Mouse (Mus musculus) embryonic facial prominence, embryonic 11.5 days (tissue): ENCODE data around the gene Stard13. TPM values are rescaled to one million over a fixed set of nuclear protein-coding genes. Genes with fewer than 3 reads are reported as not detected.

Experiments used
- ATAC-seq: fragments of 200-750 bp; cut with Nextera tagmentation; replicated peaks from 2 replicates; pipeline ENCODE4 v1.8.0; 2017; ENCODE audit warnings: low read depth; ENCODE audit not compliant: insufficient number of reproducible peaks, low FRiP score, low TSS enrichment
- DNase-seq: peaks from one replicate; pipeline ENCODE4 v3.0.0-alpha.2; 2015; ENCODE audit warnings: low spot score
- H3K27ac ChIP-seq: fragments of 300-500 bp; sonication (generic); replicated peaks from 2 replicates; pipeline ENCODE4 v1.5.1; 2014; ENCODE audit warnings: mild to moderate bottlenecking, low read depth, low read length, control low read depth
- H3K27me3 ChIP-seq: fragments of 300-500 bp; sonication (generic); 2 replicates; pipeline ENCODE4 v1.6.1; 2014; ENCODE audit warnings: mild to moderate bottlenecking, low read length, moderate library complexity, mixed read lengths; ENCODE audit not compliant: control insufficient read depth, insufficient read depth
- H3K36me3 ChIP-seq: fragments of 300-500 bp; sonication (generic); replicated peaks from 2 replicates; pipeline ENCODE4 v1.6.1; 2014; ENCODE audit warnings: low read depth, mild to moderate bottlenecking, low read length, moderate library complexity, mixed read lengths; ENCODE audit not compliant: control insufficient read depth, insufficient read depth
- H3K4me1 ChIP-seq: fragments of 300-500 bp; sonication (generic); 2 replicates; pipeline ENCODE4 v1.6.1; 2014; ENCODE audit warnings: low read length, mixed read lengths; ENCODE audit not compliant: control insufficient read depth, insufficient read depth
- H3K4me2 ChIP-seq: fragments of 300-500 bp; sonication (generic); 2 replicates; pipeline ENCODE4 v1.6.1; 2014; ENCODE audit warnings: low read depth, mild to moderate bottlenecking, control low read depth, low read length, moderate library complexity
- H3K4me3 ChIP-seq: fragments of 300-500 bp; sonication (generic); 2 replicates; pipeline ENCODE4 v1.5.1; 2014; ENCODE audit warnings: low read depth, low read length, control low read depth
- H3K9ac ChIP-seq: fragments of 300-500 bp; sonication (generic); replicated peaks from 2 replicates; pipeline ENCODE4 v1.6.1; 2014; ENCODE audit warnings: mild to moderate bottlenecking, control low read depth, low read length
- H3K9me3 ChIP-seq: fragments of 300-500 bp; sonication (generic); replicated peaks from 2 replicates; pipeline ENCODE4 v1.6.1; 2016; ENCODE audit warnings: mild to moderate bottlenecking, low read length, inconsistent platforms, mixed read lengths; ENCODE audit not compliant: control insufficient read depth
- WGBS: fragments of 180-500 bp; shearing (Covaris S2); extraction: QIAGEN DNeasy Blood & Tissue Kit; methylation state at CpG from one replicate; pipeline ENCODE4 v1.1.7; 2014; 5-methylcytosine and 5-hydroxymethylcytosine counted together
- polyA plus RNA-seq: library from polyadenylated mRNA; unstranded; fragments of >200 nt; fragmentation: Nextera tagmentation; extraction: Ambion mirVana; gene quantifications from 2 replicates; pipeline ENCODE4 v1.2.1, GENCODE M21; 2014

Stard13 gene
- polyA plus RNA-seq, 1 experiment from 2014 or later: 3.4 TPM

GRCm38 (mm10) chr5:151133744-151134143 is 99.9 kb downstream of the Stard13 start:
- H3K27me3 ChIP-seq: no peaks in the 10 kb centered on the region
- H3K4me2 ChIP-seq: no peak overlapping the region
- H3K27ac ChIP-seq: no peak overlapping the region
- ATAC-seq: no peak
- no peak for DNase-seq
- H3K4me1 ChIP-seq: no peaks in the 10 kb centered on the region
- no peaks in the 10 kb centered on the region for H3K9me3 ChIP-seq
- no peaks in the 10 kb centered on the region for H3K36me3 ChIP-seq
- WGBS: 88% methylated on average over 14 of the region's 14 CpGs
- no peak overlapping the region for H3K9ac ChIP-seq
- H3K4me3 ChIP-seq: no peak overlapping the region

GRCm38 (mm10) chr5:151129762-151130161 is 103.9 kb downstream of the Stard13 start:
- Histone ChIP-seq H3K27ac (no peak overlapping the region), H3K4me2 (no peak overlapping the region), H3K9ac (no peak overlapping the region), H3K9me3 (no peaks in the 10 kb centered on the region), H3K36me3 (no peaks in the 10 kb centered on the region), H3K4me1 (no peaks in the 10 kb centered on the region), H3K4me3 (no peak overlapping the region), H3K27me3 (no peaks in the 10 kb centered on the region)
- DNase-seq (no peak), ATAC-seq (no peak)
- WGBS: 47% methylated on average over 2 of the region's 2 CpGs

- 51% methylated on average over 6 of the region's 6 CpGs for WGBS
- no peak overlapping the region for H3K4me3 ChIP-seq
- H3K9ac ChIP-seq: no peak overlapping the region
- no peak overlapping the region for H3K4me2 ChIP-seq
- ATAC-seq: no peak
- H3K36me3 ChIP-seq: no peaks in the 10 kb centered on the region
- no peaks in the 10 kb centered on the region for H3K27me3 ChIP-seq
- no peaks in the 10 kb centered on the region for H3K9me3 ChIP-seq
- no peak for DNase-seq
- no peaks in the 10 kb centered on the region for H3K4me1 ChIP-seq
- H3K27ac ChIP-seq: no peak overlapping the region
Observed at GRCm38 (mm10) chr5:151127298-151127717, 106.3 kb downstream of the Stard13 start.

GRCm38 (mm10) chr5:151126608-151127005 is 107.0 kb downstream of the Stard13 start:
- Histone ChIP-seq H3K4me3 (no peak overlapping the region), H3K27me3 (no peaks in the 10 kb centered on the region), H3K27ac (no peak overlapping the region), H3K9ac (no peak overlapping the region), H3K36me3 (no peaks in the 10 kb centered on the region), H3K9me3 (no peaks in the 10 kb centered on the region), H3K4me1 (no peaks in the 10 kb centered on the region), H3K4me2 (no peak overlapping the region)
- DNase-seq: no peak
- WGBS: 58% methylated on average over 10 of the region's 10 CpGs
- ATAC-seq: no peak

GRCm38 (mm10) chr5:151125985-151126607 is 107.5 kb downstream of the Stard13 start:
- 41% methylated on average over 6 of the region's 6 CpGs for WGBS
- Histone ChIP-seq H3K27ac (no peak overlapping the region), H3K4me2 (no peak overlapping the region)

GRCm38 (mm10) chr5:151117846-151118245 is 115.8 kb downstream of the Stard13 start:
- Histone ChIP-seq H3K9me3 (no peaks in the 10 kb centered on the region), H3K4me2 (no peak overlapping the region), H3K27ac (no peak overlapping the region), H3K9ac (no peak overlapping the region), H3K36me3 (no peaks in the 10 kb centered on the region), H3K4me1 (no peaks in the 10 kb centered on the region), H3K4me3 (no peak overlapping the region), H3K27me3 (no peaks in the 10 kb centered on the region)
- 80% methylated on average over 2 of the region's 2 CpGs for WGBS
- ATAC-seq (no peak), DNase-seq (no peak)

More at GRCm38 (mm10) chr5:151125985-151126607, 107.5 kb downstream of the Stard13 start:
- Histone ChIP-seq H3K4me3 (no peak overlapping the region), H3K9ac (no peak overlapping the region), H3K4me1 (no peaks in the 10 kb centered on the region), H3K36me3 (no peaks in the 10 kb centered on the region), H3K27me3 (no peaks in the 10 kb centered on the region), H3K9me3 (no peaks in the 10 kb centered on the region)
- DNase-seq: peak; percentile 44
- no peak; the same call in 1 of the 2 replicates for ATAC-seq

- 93% methylated on average over 5 of the region's 5 CpGs for WGBS
- no peak for ATAC-seq
- H3K27me3 ChIP-seq: no peaks in the 10 kb centered on the region
Observed at GRCm38 (mm10) chr5:151116192-151116887, 117.3 kb downstream of the Stard13 start.

GRCm38 (mm10) chr5:151112743-151113142 is 120.9 kb downstream of the Stard13 start:
- Histone ChIP-seq H3K4me2 (no peak overlapping the region), H3K4me1 (no peaks in the 10 kb centered on the region; the same call in 1 of the 2 replicates), H3K4me3 (no peak overlapping the region), H3K36me3 (no peaks in the 10 kb centered on the region), H3K9me3 (no peaks in the 10 kb centered on the region), H3K27me3 (no peaks in the 10 kb centered on the region), H3K9ac (no peak overlapping the region), H3K27ac (no peak overlapping the region)
- DNase-seq (no peak), ATAC-seq (no peak)
- 85% methylated on average over 9 of the region's 9 CpGs for WGBS

More at GRCm38 (mm10) chr5:151116192-151116887, 117.3 kb downstream of the Stard13 start:
- Histone ChIP-seq H3K36me3 (no peaks in the 10 kb centered on the region), H3K4me3 (no peak overlapping the region), H3K4me2 (no peak overlapping the region), H3K9me3 (no peaks in the 10 kb centered on the region), H3K4me1 (no peaks in the 10 kb centered on the region), H3K9ac (no peak overlapping the region), H3K27ac (no peak overlapping the region)
- DNase-seq: no peak
